9 mouse cellular contexts compared by ENCODE assay signal in the genomic region with DNA sequence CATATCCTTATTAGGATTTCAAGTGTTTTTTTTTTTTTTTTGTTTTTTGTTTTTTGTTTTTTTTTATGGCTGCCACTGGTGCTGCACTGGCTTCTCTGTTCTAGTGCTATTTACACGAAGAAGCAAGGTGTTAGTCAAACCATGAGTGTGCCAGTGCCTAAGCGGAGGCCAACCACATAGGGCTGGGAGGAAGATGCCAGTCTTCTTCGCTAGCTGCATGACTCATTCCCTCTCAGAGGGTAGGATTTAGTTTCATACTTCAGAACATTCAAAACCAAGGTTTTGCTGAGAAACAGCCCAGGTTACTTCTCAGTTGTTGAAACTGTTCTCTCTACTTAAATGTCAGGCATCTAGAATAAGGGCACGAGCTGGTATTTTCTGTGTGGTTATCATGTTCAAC.
"Had no signal": no experiment of that assay in that cellular context is flagged by ENCODE, and none has a peak within 500 bp of the region (broad histone marks: within the 10 kb centered on the region; RNA-seq: fewer than 3 reads in every experiment).

No protein-coding gene starts in this region.

- DNase-seq: kidney, adult 2 months; kidney, postnatal 25 days; liver; liver, embryonic 13.5 days; liver, postnatal 0 days; lung, postnatal 14 days; spleen, adult 18-20 months; thymus, adult 2 months; thymus, postnatal 36 days had no signal
